In the genomic region with DNA sequence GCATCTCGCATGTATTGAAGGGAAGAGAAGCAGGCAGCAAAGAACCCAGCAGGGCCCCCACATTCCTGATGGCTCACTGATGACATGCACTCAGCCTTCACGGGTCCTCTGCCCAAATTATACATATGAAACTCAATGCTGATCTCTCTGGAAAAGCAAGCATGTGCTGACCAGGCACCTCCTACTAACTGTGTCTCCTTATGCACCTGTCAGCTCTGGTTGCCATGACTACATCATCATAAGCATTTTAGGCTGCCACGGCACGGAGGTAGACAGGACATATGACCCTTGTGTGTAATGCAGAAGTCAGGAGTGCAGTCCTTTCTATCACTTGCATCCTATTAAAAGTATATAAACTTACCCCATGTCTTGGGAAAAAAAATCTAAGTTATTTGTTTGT, we compare ENCODE assay signal across 13 mouse cellular contexts.
"Had no signal": no experiment of that assay in that cellular context is flagged by ENCODE, and none has a peak within 500 bp of the region (broad histone marks: within the 10 kb centered on the region; RNA-seq: fewer than 3 reads in every experiment).

No protein-coding gene starts in this region.

- H3K4me2 ChIP-seq: lung, embryonic 14.5 days; midbrain, embryonic 12.5 days; neural tube, embryonic 12.5 days; stomach, embryonic 15.5 days had no signal

- DNase-seq: lung, adult 18-20 months; lung, embryonic 14.5 days; lung, postnatal 10 days; lung, postnatal 4 days; right cerebral cortex, postnatal 14 days; thymus, adult 2 months; thymus, postnatal 25 days; thymus, postnatal 4 days had no signal

- H3K36me3 ChIP-seq: midbrain, embryonic 12.5 days; stomach, embryonic 15.5 days had no signal

- H3K27me3 ChIP-seq: midbrain, embryonic 12.5 days; neural tube, embryonic 12.5 days; stomach, embryonic 15.5 days had no signal

- H3K27ac ChIP-seq: liver, embryonic 14.5 days; midbrain, embryonic 12.5 days; neural tube, embryonic 12.5 days; stomach, embryonic 15.5 days; stomach, postnatal 0 days had no signal

- H3K4me3 ChIP-seq: midbrain, embryonic 12.5 days; neural tube, embryonic 12.5 days; stomach, embryonic 15.5 days had no signal

- H3K4me1 ChIP-seq: stomach, embryonic 15.5 days had no signal

- H3K9ac ChIP-seq: liver, embryonic 14.5 days; lung, embryonic 14.5 days; midbrain, embryonic 12.5 days; neural tube, embryonic 12.5 days; stomach, embryonic 15.5 days had no signal

- H3K9me3 ChIP-seq: midbrain, embryonic 12.5 days; neural tube, embryonic 12.5 days; stomach, embryonic 15.5 days had no signal
